Mouse (Mus musculus) G1E-ER4 (cell line): Measurements from ENCODE around the gene Inmt. TPM values are rescaled to one million over a fixed set of nuclear protein-coding genes. Genes with fewer than 3 reads are reported as not detected.

Experiments
- GATA1 ChIP-seq: IDR thresholded peaks from one replicate; pipeline ENCODE4 v1.8.0; 2012; ENCODE audit warnings: low read length, inconsistent platforms
- polyA plus RNA-seq: library from polyadenylated mRNA; stranded (reverse); fragments of >175 nt; gene quantifications from 2 replicates; pipeline ENCODE4 v1.2.3, GENCODE M21; 2012

The Inmt gene
- polyA plus RNA-seq, 1 experiment, result not detected

DNA sequence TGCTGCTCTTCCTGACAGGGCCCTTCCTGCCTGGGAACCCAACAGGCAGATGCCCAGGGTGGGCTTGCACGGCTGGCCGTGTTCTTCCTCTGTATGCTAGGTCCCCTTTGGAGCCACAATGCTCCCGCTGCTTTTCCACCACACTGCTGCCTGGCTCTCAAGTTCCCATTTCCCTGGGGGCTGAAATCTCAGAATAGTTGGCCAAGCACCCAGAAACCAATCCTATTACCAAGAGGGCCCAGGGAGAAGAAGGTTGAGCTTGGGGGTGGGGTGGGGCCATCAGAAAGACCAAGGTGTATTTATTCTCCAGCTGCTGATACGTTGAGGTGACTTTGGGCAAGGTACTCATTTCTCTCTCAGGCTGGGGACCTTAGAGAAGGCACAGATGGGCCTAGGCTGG lies 43.5 kb downstream of the Inmt start:
- no peak for TF ChIP-seq GATA1

DNA sequence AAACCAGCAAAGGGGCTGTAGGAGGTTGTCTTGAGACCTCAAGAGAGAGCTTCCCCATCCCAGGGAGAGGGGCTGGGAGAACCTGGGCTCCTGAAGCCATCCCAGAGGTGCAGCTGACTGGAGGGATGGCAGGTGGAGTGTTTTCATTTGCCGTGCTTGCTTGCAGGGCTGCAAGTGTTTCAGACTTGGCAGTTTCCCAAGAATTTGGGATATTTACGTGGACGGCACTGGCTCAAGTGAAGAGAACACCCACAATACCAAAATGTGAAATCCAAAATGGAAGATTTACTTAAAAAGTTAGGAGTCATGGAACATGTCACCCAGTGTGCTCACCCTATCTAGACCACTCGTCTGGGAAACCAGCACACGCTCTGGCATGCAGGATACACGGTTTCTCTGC lies 44.2 kb downstream of the Inmt start:
- TF ChIP-seq GATA1, result no peak

DNA sequence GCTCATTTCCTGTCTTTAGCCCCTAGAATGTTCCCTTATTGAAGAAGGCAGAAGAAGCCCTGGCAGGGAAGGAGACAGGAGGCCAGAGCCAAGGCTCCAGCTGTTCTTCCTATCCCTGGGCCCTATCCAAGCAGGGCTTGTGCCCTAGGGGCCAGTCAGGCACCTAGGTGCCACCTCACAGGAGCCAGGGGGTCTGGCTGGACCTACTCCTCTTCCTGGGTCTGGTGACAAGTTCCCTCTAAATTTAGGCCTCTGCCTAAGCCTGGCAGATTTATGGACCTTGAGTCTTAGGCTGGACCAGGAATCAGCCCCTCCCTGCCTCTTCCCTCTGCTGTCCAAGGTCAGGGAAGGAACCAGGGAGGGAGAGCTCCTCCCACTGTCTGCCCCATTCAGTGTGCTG lies 46.5 kb downstream of the Inmt start:
- TF ChIP-seq GATA1, result no peak

DNA sequence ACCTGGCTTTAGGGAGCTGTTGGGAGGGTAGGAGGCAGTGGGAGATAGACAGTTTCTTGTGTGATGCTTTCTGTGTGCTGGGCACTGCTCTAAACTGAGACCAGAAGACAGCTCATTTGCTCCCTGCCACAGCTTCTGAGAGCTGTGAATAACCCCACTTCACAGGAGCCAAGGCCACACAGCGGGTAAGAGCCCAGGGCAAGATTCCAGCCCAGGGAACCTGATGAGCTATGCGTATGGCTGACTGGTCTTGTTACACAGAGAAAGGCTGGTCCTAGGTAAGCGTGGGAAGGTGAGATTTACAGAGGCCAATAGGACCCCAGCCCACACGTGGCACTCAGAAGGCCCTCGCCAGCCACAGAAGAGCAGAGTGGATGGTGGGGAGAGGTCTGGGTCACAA lies 48.3 kb downstream of the Inmt start:
- no peak for TF ChIP-seq GATA1

DNA sequence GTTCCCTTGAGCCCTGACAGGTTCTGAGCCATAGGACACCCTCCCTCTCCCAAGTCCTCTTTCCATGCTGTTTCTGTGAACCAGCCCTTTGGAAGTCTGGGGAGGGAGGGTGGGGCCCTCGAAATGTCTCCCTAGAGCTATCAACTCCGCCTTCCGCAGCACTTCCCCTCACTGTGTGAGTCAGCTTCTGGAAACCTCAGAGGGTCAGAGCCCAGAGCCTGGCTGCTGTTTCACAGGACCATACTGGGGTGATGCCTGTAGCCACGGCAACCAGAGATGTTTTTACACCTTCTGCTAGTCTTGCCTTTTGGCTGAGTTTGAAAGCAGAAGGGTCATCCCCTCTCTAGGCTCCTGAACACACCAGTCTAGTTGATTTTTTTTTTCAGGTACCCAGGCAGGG lies 51.8 kb downstream of the Inmt start:
- TF ChIP-seq GATA1, result no peak

Other genes starting within 250 kb of the Inmt start
- not detected in 2 replicates for gene Nod1, start 202.4 kb downstream of the Inmt start, polyA plus RNA-seq
- 6.0 and 6.3 TPM in 2 replicates for gene Ggct, start 182.1 kb downstream of the Inmt start, polyA plus RNA-seq
- 119 and 138 TPM in 2 replicates for gene Gars, start 137.0 kb downstream of the Inmt start, polyA plus RNA-seq
- gene Crhr2, start 42.0 kb downstream of the Inmt start, polyA plus RNA-seq, result not detected in 2 replicates
- not detected in 2 replicates for gene Mindy4, start 28.3 kb upstream of the Inmt start, polyA plus RNA-seq
- gene Aqp1, start 161.4 kb upstream of the Inmt start, polyA plus RNA-seq, result not detected in 2 replicates
- not detected in 2 replicates for gene Ghrhr, start 201.3 kb upstream of the Inmt start, polyA plus RNA-seq